Mouse (Mus musculus): ENCODE data around the gene Arsb. TPM values are rescaled to one million over a fixed set of nuclear protein-coding genes. Genes with fewer than 3 reads are reported as not detected.

Gene Arsb
- polyA plus RNA-seq, 1 experiment from 2014 or later, result 2.8 TPM

- Histone ChIP-seq H3K9ac (no peak overlapping the region), H3K27me3 (replicated peaks) (no peaks in the 10 kb centered on the region), H3K9me3 (replicated peaks) (no peaks in the 10 kb centered on the region), H3K4me1 (no peaks in the 10 kb centered on the region), H3K4me2 (no peak overlapping the region), H3K4me3 (no peak overlapping the region), H3K27ac (no peak overlapping the region), H3K36me3 (no peaks in the 10 kb centered on the region)
- no peak for ATAC-seq
- WGBS (ENCODE audit: insufficient replicate concordance), result 55% methylated on average over 16 of the region's 16 CpGs
Observed at GRCm38 (mm10) chr13:93915641-93916570, 144.5 kb downstream of the Arsb start.

DNA sequence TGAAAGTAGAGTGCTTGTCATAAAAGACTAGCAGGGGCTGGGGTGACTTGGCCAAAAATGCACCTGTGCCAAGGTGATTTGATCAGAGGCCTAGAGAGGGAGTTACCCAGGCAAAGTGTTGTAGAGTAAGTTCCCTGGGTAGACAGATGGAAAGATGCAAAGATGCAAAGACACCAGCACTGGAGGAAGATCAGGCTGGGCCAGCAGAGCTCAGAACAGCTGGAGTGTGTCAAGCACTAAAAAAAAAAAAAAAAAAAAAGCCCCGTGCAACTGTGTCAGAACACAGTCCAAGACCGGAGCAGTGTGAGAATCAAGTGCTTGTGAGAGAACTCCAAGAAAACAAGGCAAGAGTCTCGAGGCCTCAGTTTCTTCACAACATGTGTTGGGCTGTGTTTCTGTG is 148.1 kb downstream of the Arsb start:
- H3K9ac ChIP-seq, result no peak overlapping the region
- 65% methylated on average over 3 of the region's 3 CpGs for WGBS (ENCODE audit: insufficient replicate concordance)
- no peaks in the 10 kb centered on the region for H3K9me3 ChIP-seq (replicated peaks)
- no peak overlapping the region for H3K27ac ChIP-seq
- no peaks in the 10 kb centered on the region for H3K27me3 ChIP-seq (replicated peaks)
- no peaks in the 10 kb centered on the region for H3K36me3 ChIP-seq
- H3K4me2 ChIP-seq, result no peak overlapping the region
- no peak for ATAC-seq
- peaks cover 5% of the 10 kb centered on the region; the same call in 1 of the 2 replicates for H3K4me1 ChIP-seq
- H3K4me3 ChIP-seq, result no peak overlapping the region

DNA sequence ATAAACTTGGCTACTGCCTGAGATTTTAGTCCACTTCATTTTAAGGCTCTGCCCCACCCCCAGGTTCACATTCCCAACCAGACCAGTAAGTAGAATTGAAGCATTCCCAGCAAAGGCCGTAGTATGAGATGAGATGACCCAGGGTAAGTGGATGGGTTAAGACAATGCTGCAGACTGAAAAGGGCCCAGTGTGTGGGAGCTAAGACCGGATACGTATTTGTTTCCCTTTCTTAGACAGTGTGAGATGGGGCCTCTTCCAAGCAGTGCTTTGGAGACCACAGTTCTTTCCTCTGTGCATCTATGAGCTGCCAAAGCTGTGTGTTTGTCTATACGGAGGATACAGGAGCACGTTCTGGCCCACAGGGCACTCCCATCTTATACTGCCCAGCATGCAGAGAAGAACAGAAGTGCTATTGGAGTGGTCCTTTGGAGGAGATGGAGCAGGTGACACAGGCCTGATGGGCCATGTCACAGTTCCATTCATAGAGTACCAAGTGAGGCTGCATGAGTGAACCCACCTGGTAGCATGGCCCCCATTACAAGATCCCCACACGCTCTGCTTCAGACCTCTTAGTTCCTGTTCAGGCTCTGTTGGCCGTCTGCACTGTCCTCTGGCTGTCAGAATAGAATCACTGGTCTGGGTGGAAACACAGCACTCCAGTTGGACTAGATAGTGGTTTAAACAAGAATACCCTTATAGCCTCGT is 148.8 kb downstream of the Arsb start:
- no peak for ATAC-seq
- no peak overlapping the region for H3K27ac ChIP-seq
- H3K4me3 ChIP-seq, result no peak overlapping the region
- WGBS (ENCODE audit: insufficient replicate concordance), result 57% methylated on average over 8 of the region's 8 CpGs
- H3K36me3 ChIP-seq, result no peaks in the 10 kb centered on the region
- H3K27me3 ChIP-seq (replicated peaks), result no peaks in the 10 kb centered on the region
- no peak overlapping the region for H3K9ac ChIP-seq
- H3K4me2 ChIP-seq, result no peak overlapping the region
- no peaks in the 10 kb centered on the region for H3K9me3 ChIP-seq (replicated peaks)
- peaks cover 5% of the 10 kb centered on the region; the same call in 1 of the 2 replicates for H3K4me1 ChIP-seq

DNA sequence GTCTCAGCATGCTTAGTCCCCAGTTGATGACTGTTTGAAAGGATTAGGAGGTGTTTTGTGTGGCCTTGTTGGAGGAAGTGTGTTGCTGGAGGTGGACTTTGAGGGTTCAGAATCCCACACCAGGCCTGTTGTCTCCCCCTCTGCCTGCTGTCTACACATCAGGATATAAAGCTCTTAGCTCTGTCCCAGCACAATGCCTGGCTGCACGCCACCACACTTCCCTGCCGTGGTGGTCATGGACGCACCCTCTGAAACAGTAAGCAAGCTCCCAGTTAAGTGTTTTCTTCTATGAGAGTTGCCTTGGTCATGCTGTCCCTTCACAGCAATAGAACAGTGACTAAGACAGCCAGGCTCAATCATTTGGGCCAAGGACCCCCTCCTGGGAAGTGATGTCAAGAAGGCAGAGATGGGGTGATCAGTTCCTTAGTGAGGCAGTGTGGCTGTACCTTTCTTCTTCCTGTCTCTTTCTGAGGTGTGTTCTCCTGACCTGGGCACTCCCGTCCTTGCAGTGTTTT is 149.4 kb downstream of the Arsb start:
- ATAC-seq, result no peak
- H3K4me1 ChIP-seq, result peaks cover 5% of the 10 kb centered on the region; the same call in 1 of the 2 replicates
- H3K4me3 ChIP-seq, result no peak overlapping the region
- H3K27me3 ChIP-seq (replicated peaks), result no peaks in the 10 kb centered on the region
- no peak overlapping the region for H3K27ac ChIP-seq
- H3K36me3 ChIP-seq, result no peaks in the 10 kb centered on the region
- WGBS (ENCODE audit: insufficient replicate concordance), result 69% methylated on average over 4 of the region's 4 CpGs
- H3K9me3 ChIP-seq (replicated peaks), result no peaks in the 10 kb centered on the region
- H3K9ac ChIP-seq, result no peak overlapping the region
- no peak overlapping the region for H3K4me2 ChIP-seq

DNA sequence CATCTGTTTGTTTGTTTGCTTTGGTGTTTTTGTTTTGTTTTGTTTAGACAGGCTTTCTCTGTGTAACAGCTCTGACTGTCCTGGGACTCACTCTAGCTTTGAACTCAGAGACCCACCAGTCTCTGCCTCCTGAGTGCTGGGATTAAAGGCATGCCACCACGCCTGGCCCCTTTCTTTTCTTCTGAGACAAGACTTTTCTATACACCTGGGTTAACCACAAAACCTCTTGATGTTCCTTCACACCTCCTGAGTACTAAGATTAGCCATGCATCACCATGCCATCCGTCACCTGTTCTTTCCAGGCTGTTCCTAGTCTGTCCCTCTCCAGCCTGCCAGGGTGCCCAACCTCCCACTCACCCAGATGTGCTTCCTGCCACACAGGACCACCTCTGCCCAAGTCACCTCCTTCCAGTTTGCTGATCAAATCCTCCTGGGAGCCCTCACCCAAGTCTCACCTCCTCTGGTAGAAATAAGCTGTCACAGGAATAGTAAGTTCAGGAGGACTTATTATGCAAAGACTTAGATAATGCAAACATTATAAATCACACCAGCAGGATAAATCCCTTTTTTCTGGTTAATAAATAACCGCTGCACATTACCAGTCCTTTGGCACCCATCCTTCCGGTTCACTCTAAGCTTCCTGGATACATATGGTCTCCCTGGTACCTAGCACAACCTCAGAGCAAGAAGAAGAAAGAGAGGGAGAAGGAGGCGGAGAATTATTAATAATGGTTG is 150.6 kb downstream of the Arsb start:
- Histone ChIP-seq H3K9me3 (replicated peaks) (no peaks in the 10 kb centered on the region), H3K4me2 (no peak overlapping the region), H3K9ac (no peak overlapping the region), H3K27ac (no peak overlapping the region), H3K27me3 (replicated peaks) (no peaks in the 10 kb centered on the region), H3K36me3 (no peaks in the 10 kb centered on the region), H3K4me1 (peaks cover 5% of the 10 kb centered on the region; the same call in 1 of the 2 replicates), H3K4me3 (no peak overlapping the region)
- WGBS (ENCODE audit: insufficient replicate concordance), result 57% methylated on average over 5 of the region's 5 CpGs
- ATAC-seq, result no peak

- H3K4me1 ChIP-seq, result peaks cover 5% of the 10 kb centered on the region; the same call in 1 of the 2 replicates
- H3K4me2 ChIP-seq, result no peak overlapping the region
- WGBS (ENCODE audit: insufficient replicate concordance), result 13% methylated on average over 7 of the region's 7 CpGs
- H3K27ac ChIP-seq, result no peak overlapping the region
- no peak overlapping the region for H3K9ac ChIP-seq
- no peak overlapping the region for H3K4me3 ChIP-seq
- H3K27me3 ChIP-seq (replicated peaks), result no peaks in the 10 kb centered on the region
- no peaks in the 10 kb centered on the region for H3K36me3 ChIP-seq
- ATAC-seq, result no peak
- H3K9me3 ChIP-seq (replicated peaks), result no peaks in the 10 kb centered on the region
Observed at GRCm38 (mm10) chr13:93922566-93922910, 151.1 kb downstream of the Arsb start.

DNA sequence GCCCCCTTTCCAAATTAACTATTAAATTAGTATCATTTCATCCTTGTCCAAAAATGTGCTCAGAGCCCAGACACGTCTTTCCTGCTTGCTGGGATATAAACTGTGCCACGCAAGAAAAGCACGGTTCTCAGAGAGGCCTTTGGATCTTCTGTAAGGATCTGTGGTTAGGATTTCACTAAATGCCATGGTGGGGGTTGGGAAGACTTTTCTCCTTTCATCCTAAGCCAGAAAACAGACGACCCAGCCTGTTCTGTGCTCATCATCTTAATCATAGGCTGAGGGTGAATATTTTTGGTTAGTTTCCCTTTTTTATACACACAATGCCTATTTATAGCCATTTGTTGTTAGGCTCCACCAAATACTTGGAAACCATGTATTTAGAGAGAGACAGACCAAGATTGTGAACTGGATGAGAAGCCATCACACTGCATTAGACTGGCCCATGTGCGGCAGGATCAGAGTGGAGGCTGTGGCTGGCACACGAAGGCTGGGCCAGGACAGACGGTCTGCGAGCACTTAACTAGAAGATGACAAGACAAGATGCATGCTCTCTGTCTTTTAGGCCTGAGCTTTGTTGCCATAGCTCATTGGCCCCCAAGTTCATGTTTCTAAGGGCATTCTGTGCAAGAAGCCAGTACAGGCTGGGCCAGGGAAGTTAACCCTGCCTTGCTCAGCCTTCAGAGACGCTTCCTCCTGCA is 153.5 kb downstream of the Arsb start:
- 64% methylated on average over 9 of the region's 9 CpGs for WGBS (ENCODE audit: insufficient replicate concordance)
- H3K27me3 ChIP-seq (replicated peaks), result no peaks in the 10 kb centered on the region
- no peak for ATAC-seq
- no peaks in the 10 kb centered on the region for H3K9me3 ChIP-seq (replicated peaks)
- no peak overlapping the region for H3K27ac ChIP-seq
- H3K36me3 ChIP-seq, result no peaks in the 10 kb centered on the region
- peaks cover 5% of the 10 kb centered on the region; the same call in 1 of the 2 replicates for H3K4me1 ChIP-seq
- no peak overlapping the region for H3K9ac ChIP-seq
- no peak overlapping the region for H3K4me3 ChIP-seq
- H3K4me2 ChIP-seq, result no peak overlapping the region

- Histone ChIP-seq H3K4me3 (no peak overlapping the region), H3K9ac (no peak overlapping the region)
Observed at GRCm38 (mm10) chr13:93930561-93931340, 159.3 kb downstream of the Arsb start.

GRCm38 (mm10) chr13:93936455-93936854 is 165.0 kb downstream of the Arsb start:
- WGBS (ENCODE audit: insufficient replicate concordance), result 75% methylated on average over 6 of the region's 6 CpGs
- Histone ChIP-seq H3K9ac (no peak overlapping the region), H3K27ac (no peak overlapping the region), H3K36me3 (no peaks in the 10 kb centered on the region), H3K27me3 (replicated peaks) (no peaks in the 10 kb centered on the region), H3K9me3 (replicated peaks) (no peaks in the 10 kb centered on the region), H3K4me1 (peaks cover 22% of the 10 kb centered on the region), H3K4me3 (no peak overlapping the region), H3K4me2 (no peak overlapping the region)
- no peak for ATAC-seq

More at GRCm38 (mm10) chr13:93930561-93931340, 159.3 kb downstream of the Arsb start:
- Histone ChIP-seq H3K27me3 (replicated peaks) (no peaks in the 10 kb centered on the region), H3K9me3 (replicated peaks) (no peaks in the 10 kb centered on the region), H3K27ac (no peak overlapping the region), H3K36me3 (no peaks in the 10 kb centered on the region), H3K4me2 (no peak overlapping the region), H3K4me1 (no peaks in the 10 kb centered on the region)
- WGBS (ENCODE audit: insufficient replicate concordance), result 54% methylated on average over 7 of the region's 7 CpGs
- no peak for ATAC-seq

DNA sequence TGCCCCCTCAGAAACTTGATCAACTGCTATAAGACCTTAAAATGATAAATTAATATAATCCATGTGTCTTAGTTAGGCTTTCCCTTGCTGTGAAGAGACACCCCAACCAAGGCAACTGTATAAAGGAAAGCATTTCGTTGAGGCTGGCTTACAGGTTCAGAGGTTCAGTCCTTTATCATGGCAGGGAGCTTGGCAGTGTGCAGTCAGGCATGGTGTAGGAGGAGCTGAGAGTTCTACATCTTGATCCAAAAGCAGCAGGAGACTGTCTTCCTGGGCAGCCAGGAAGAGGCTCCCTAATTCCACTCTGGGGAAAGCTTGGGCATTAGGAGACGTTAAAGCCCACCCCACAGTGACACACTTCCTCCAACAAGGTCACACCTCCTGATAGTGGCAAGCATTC is 166.7 kb downstream of the Arsb start:
- no peaks in the 10 kb centered on the region for H3K9me3 ChIP-seq (replicated peaks)
- ATAC-seq, result no peak
- WGBS (ENCODE audit: insufficient replicate concordance), result 26% methylated on average over 2 of the region's 2 CpGs
- H3K4me2 ChIP-seq, result no peak overlapping the region
- H3K27me3 ChIP-seq (replicated peaks), result no peaks in the 10 kb centered on the region
- H3K4me1 ChIP-seq, result peaks cover 25% of the 10 kb centered on the region
- H3K36me3 ChIP-seq, result no peaks in the 10 kb centered on the region
- no peak overlapping the region for H3K27ac ChIP-seq
- no peak overlapping the region for H3K4me3 ChIP-seq
- H3K9ac ChIP-seq, result no peak overlapping the region

All from liver, embryonic 12.5 days (tissue).